Mouse (Mus musculus) lung, adult 10 weeks (tissue): Measurements from ENCODE around the gene Hacd3. TPM values are rescaled to one million over a fixed set of nuclear protein-coding genes. Genes with fewer than 3 reads are reported as not detected.

Experiments
- polyA plus RNA-seq: library from polyadenylated mRNA; stranded (reverse); fragments of 350-450 nt; fragmentation: Illumina TruSeq; extraction: RNeasy Lipid Tissue Mini Kit (QIAGEN cat#74804); gene quantifications from one replicate; pipeline ENCODE4 v1.2.3, GENCODE M21; 2014; ENCODE audit warnings: low read depth, low replicate concordance; ENCODE audit not compliant: insufficient read depth

Hacd3 gene
- 64.8 TPM for polyA plus RNA-seq

GRCm38 (mm10) chr9:65020991-65021886 is at the start of gene Hacd3:
Gene Hacd3, minus strand, starts transcription at chr9:65021693.

DNA sequence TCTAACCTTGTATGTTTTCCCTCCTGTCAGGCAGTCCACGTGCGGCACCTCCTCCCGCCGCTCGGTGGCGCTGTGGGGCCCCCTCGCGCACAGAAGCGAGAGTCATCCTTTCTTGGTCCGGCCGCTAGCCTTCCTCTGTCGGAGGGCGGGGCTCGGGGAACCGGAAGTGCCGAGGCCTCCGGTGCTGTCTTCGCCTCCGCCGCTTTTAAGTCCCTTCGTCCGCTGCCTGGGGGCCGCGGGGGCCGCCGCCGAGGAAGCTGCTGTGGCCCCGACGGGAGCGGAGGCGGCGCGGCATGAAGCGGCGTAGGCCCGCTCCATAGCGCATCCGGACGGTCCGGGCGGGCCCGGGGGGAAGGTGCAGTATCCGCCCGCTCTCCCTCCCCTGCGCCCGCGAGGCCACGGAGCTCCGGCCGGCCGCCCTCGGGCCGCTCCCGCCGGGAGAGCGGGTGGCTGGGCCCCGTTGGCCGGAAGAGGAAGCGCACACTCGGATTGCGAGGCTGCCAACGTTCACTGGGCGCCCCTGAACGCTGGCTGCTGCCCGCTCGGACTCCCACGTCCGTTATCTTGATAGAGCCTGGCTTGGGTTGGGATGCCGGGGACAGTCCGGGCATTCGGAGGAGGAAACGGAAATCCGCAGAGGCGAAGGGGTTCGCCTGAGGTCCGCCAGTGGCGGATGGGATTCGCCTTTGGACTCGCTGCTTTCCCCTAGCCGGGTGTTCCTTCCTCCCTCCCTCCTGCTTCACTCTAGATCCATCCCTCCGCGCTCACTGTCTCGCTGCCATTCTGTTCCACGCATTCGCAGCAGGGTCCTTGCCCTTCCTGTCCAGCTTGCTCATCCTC is 11.0 kb upstream of the Hacd3 start, which contains the start of gene Dpp8:
Gene Dpp8, plus strand, starts transcription at position 146 of the 840 bp plus-strand sequence.

DNA sequence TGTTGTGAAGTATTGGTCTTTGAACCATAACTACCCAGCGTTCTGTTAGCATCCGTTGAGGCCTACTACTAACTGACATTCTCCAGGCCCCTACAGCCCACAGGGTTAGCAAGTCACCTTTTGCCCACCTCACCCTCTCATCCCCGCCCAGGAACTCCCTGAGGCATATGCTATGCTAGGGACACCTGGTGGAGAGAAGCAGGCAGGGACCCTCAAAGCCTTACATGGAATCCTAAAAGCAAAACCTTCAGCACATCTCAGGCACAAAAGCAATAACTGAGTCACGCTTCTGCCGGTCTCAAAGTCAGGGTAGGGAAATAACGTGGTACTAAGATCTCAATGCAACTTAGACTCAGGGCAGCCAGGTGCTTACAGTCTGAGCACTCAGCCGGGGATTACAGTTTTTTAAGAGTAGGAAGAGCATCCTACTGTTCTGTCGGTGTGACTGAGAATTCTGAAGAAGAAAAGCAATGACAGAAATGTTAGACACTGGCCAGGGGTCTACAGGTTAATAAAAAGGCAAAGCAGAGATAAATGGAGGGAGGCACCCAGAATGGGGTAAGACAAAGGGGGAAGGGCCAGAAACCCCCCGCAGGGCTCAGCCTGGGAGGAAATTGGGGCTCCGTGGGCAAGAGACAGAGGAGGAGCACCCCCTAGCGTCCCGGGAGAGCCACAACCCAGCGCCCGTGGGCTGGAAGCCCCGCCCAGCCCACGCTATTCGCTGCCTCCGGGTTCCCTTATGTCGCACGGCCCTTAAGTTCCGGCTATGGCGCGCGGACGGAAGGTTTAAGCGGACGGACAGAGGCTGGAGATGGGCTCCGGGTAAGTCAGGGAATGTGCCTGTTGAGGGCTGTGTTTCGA is 61.1 kb downstream of the Hacd3 start, which contains the start of gene Ints14:
Gene Ints14, plus strand, starts transcription at position 789 of the 861 bp plus-strand sequence.

GRCm38 (mm10) chr9:64951161-64951657 is 70.3 kb downstream of the Hacd3 start, which contains the start of gene Slc24a1:
Gene Slc24a1, minus strand, starts transcription at chr9:64951607.

Other genes with a start within 250 kb of the Hacd3 start
- 8.2 TPM for gene Dennd4a, start 210.4 kb downstream of the Hacd3 start, polyA plus RNA-seq
- gene Slc24a1, start 70.1 kb downstream of the Hacd3 start, polyA plus RNA-seq, result not detected
- gene Ints14, start 60.8 kb downstream of the Hacd3 start, polyA plus RNA-seq, result 9.4 TPM
- gene Dpp8, start 10.7 kb upstream of the Hacd3 start, polyA plus RNA-seq, result 21.7 TPM
- gene Igdcc4, start 79.8 kb upstream of the Hacd3 start, polyA plus RNA-seq, result 0.63 TPM
- not detected for gene Igdcc3, start 119.5 kb upstream of the Hacd3 start, polyA plus RNA-seq
- gene Parp16, start 173.7 kb upstream of the Hacd3 start, polyA plus RNA-seq, result 3.9 TPM
- 1.4 TPM for gene Cilp, start 243.5 kb upstream of the Hacd3 start, polyA plus RNA-seq